ENCODE assay signal across 18 mouse cellular contexts in genomic region chr16:44546831-44547230, GRCm38 (mm10). TPM values are rescaled to one million over a fixed set of nuclear protein-coding genes. Genes with fewer than 3 reads are reported as not detected.
DNase-seq lines count a peak whose midpoint lies in the region; ATAC-seq and TF ChIP-seq lines count a peak whose summit lies in the region.
"Had no signal": no experiment of that assay in that cellular context is flagged by ENCODE, and none has a peak within 500 bp of the region (broad histone marks: within the 10 kb centered on the region; RNA-seq: fewer than 3 reads in every experiment).

No protein-coding gene starts in this region.

- TF ChIP-seq POLR2A in cerebellum, adult 2 months (IDR thresholded peaks at IDR 0.05; ENCODE audit: borderline replicate concordance, insufficient read depth, low read length) = no peak

- no peak overlapping the region for H3K4me3 ChIP-seq in cerebellum, adult 2 months (replicated peaks; ENCODE audit: insufficient read depth, low read depth, low read length)
- H3K4me3 ChIP-seq in midbrain, embryonic 13.5 days (replicated peaks) = no peak overlapping the region
- H3K4me3 ChIP-seq in midbrain, embryonic 16.5 days (ENCODE audit: low read depth, low read length) = no peak overlapping the region
- H3K4me3 ChIP-seq: erythroblast, embryonic 14.5 days; heart, adult 2 months; intestine, embryonic 15.5 days had no signal

- DNase-seq in cerebellum, adult 2 months = peak in 1 of 2 experiments; percentile 32
- no peak for DNase-seq in cerebellum, postnatal 10 days
- peak; percentile 17 to 23 for DNase-seq in thymus, postnatal 36 days
- DNase-seq in kidney, adult 8-10 months = no peak
- DNase-seq in frontal cortex, postnatal 25 days (ENCODE audit: low spot score in 2 of 2) = no peak
- DNase-seq: adrenal gland, postnatal 25 days; heart, adult 2 months; layer of hippocampus, adult 9-11 months; right cerebral cortex, adult 18-20 months had no signal

- H3K27me3 ChIP-seq in cerebellum, adult 2 months (ENCODE audit: control insufficient read depth, insufficient read depth, low read length) = no peaks in the 10 kb centered on the region
- H3K27me3 ChIP-seq in midbrain, embryonic 13.5 days = no peaks in the 10 kb centered on the region
- H3K27me3 ChIP-seq in midbrain, embryonic 16.5 days (ENCODE audit: control insufficient read depth, insufficient read depth, low read depth, low read length) = no peaks in the 10 kb centered on the region
- H3K27me3 ChIP-seq: intestine, embryonic 15.5 days had no signal

- TF ChIP-seq CTCF in cerebellum, adult 2 months (IDR thresholded peaks at IDR 0.05; ENCODE audit: borderline replicate concordance, insufficient read depth, low read depth, low read length) = no peak

- 0 out of 2 replicates have a peak, but pooled peaks cover 3% of the 10 kb centered on the region for H3K36me3 ChIP-seq in midbrain, embryonic 13.5 days
- H3K36me3 ChIP-seq in midbrain, embryonic 16.5 days (ENCODE audit: control insufficient read depth, insufficient read depth, low read length) = no peaks in the 10 kb centered on the region
- H3K36me3 ChIP-seq: intestine, embryonic 15.5 days had no signal

- 30% methylated on average over 8 of the region's 8 CpGs for WGBS in cerebellum, adult 2 months
- 72% methylated on average over 8 of the region's 8 CpGs for WGBS in midbrain, embryonic 13.5 days
- WGBS in midbrain, embryonic 16.5 days = 56% methylated on average over 8 of the region's 8 CpGs

- no peak for ATAC-seq in midbrain, embryonic 13.5 days
- ATAC-seq in midbrain, embryonic 16.5 days = no peak
- peak; percentile 81 to 91 for ATAC-seq in hematopoietic stem cell, adult 5-6 weeks (replicated peaks in 1 of 2; ENCODE audit: insufficient read depth in 1 of 2, low FRiP score in 2 of 2, low TSS enrichment in 1 of 2, low read depth in 1 of 2, poor library complexity in 2 of 2, severe bottlenecking in 2 of 2)
- ATAC-seq: intestine, embryonic 15.5 days had no signal

- H3K4me1 ChIP-seq in cerebellum, adult 2 months (ENCODE audit: control insufficient read depth, insufficient read depth, low read length) = peaks cover 68% of the 10 kb centered on the region
- peaks cover 93% of the 10 kb centered on the region for H3K4me1 ChIP-seq in midbrain, embryonic 13.5 days (replicated peaks)
- peaks cover 54% of the 10 kb centered on the region for H3K4me1 ChIP-seq in midbrain, embryonic 16.5 days (ENCODE audit: control insufficient read depth, insufficient read depth, low read length)

- no peak overlapping the region for H3K9ac ChIP-seq in midbrain, embryonic 13.5 days (replicated peaks)
- no peak overlapping the region for H3K9ac ChIP-seq in midbrain, embryonic 16.5 days (ENCODE audit: low read depth, low read length)
- H3K9ac ChIP-seq: intestine, embryonic 15.5 days had no signal

- peak overlapping the region; percentile 13 for H3K4me2 ChIP-seq in midbrain, embryonic 13.5 days (replicated peaks)
- H3K4me2 ChIP-seq in midbrain, embryonic 16.5 days (ENCODE audit: low read length) = no peak overlapping the region
- H3K4me2 ChIP-seq: intestine, embryonic 15.5 days; liver, embryonic 11.5 days had no signal

- H3K27ac ChIP-seq in cerebellum, adult 2 months (ENCODE audit: insufficient read depth, low read length) = peak overlapping the region; percentile 37; the same call in 1 of the 2 replicates
- no peak overlapping the region for H3K27ac ChIP-seq in midbrain, embryonic 13.5 days
- H3K27ac ChIP-seq in midbrain, embryonic 16.5 days (ENCODE audit: low read length) = no peak overlapping the region
- H3K27ac ChIP-seq: heart, adult 2 months; intestine, embryonic 15.5 days; kidney, postnatal 0 days; stomach, postnatal 0 days had no signal

- no peaks in the 10 kb centered on the region for H3K9me3 ChIP-seq in midbrain, embryonic 13.5 days
- no peaks in the 10 kb centered on the region for H3K9me3 ChIP-seq in midbrain, embryonic 16.5 days (replicated peaks; ENCODE audit: control insufficient read depth, low read length, poor library complexity, severe bottlenecking)
- H3K9me3 ChIP-seq: intestine, embryonic 15.5 days had no signal

RNA-seq across cellular contexts. Expression of gene Boc, which starts 11.9 kb away (rescaled TPM):
- 37.9 and 43.6 TPM in 2 replicates for polyA plus RNA-seq in cerebellum, adult 2 months (2012; rRNA removed)
- 22.5 and 27.3 TPM in 2 replicates for polyA plus RNA-seq in midbrain, embryonic 13.5 days (2015; fragmentation: Nextera tagmentation; extraction: Ambion mirVana)
- polyA plus RNA-seq in midbrain, embryonic 16.5 days (2015; fragmentation: Nextera tagmentation; extraction: Ambion mirVana) = 7.3 and 10.5 TPM in 2 replicates
- total RNA-seq in hematopoietic stem cell, adult 5-6 weeks (2017) = 0.30 and 0.75 TPM in 2 replicates
- total RNA-seq: MEL had no signal
- polyA plus RNA-seq: erythroblast, embryonic 14.5 days had no signal

Comparison
In these comparisons a context has a peak if more than half of its experiments do, and no peak if none do; other contexts are left out.
1. DNase-seq: peak in thymus, postnatal 36 days (2 of 2); none in cerebellum, postnatal 10 days (0 of 2), kidney, adult 8-10 months (0 of 2) and frontal cortex, postnatal 25 days (0 of 2).
2. ATAC-seq: peak in hematopoietic stem cell, adult 5-6 weeks (2 of 2); none in midbrain, embryonic 13.5 days (single experiment) and midbrain, embryonic 16.5 days (single experiment).